Mouse (Mus musculus) gastrocnemius, postnatal 36 days (tissue): ENCODE data around the gene Zfp462. TPM values are rescaled to one million over a fixed set of nuclear protein-coding genes. Genes with fewer than 3 reads are reported as not detected.
A peak's percentile ranks its signal among the peaks of the same experiment; 100 is the strongest.

Experiments
- DNase-seq, 2 experiments: peaks; one replicate each; pipeline ENCODE4 v3.0.0; 2022
- intact Hi-C: fragments of 180-260 bp; cut with DNase I; formaldehyde crosslinking; loops from one replicate; pipeline ENCODE4 v1.15.1; 2025
- total RNA-seq, 2 experiments: library from RNA; stranded (reverse); gene quantifications; 2 replicates each; pipeline ENCODE4 v1.2.3; 2021

The Zfp462 gene
- total RNA-seq, 2 experiments from 2014 or later: 9.3 to 12.0 TPM

GRCm38 (mm10) chr4:54948616-54949560 lies 4.0 kb downstream of the Zfp462 start:
- DNase-seq: no peak

GRCm38 (mm10) chr4:54949561-54949940 lies 4.7 kb downstream of the Zfp462 start:
- intact Hi-C loops: loop anchor here (5.0 kb wide), 3 partner anchors 63 to 293 kb away; no protein-coding TSS in a partner anchor
- DNase-seq: no peak

More at GRCm38 (mm10) chr4:54948616-54949560, 4.0 kb downstream of the Zfp462 start:
- intact Hi-C loops: loop anchor here (5.0 kb wide), 3 partner anchors 63 to 293 kb away; no protein-coding TSS in a partner anchor

GRCm38 (mm10) chr4:54950136-54950535 lies 5.3 kb downstream of the Zfp462 start:
- no peak for DNase-seq
- intact Hi-C loops: no loop called here

GRCm38 (mm10) chr4:54950866-54951265 lies 6.0 kb downstream of the Zfp462 start:
- intact Hi-C loops: no loop called here
- no peak for DNase-seq

GRCm38 (mm10) chr4:54953657-54954395 lies 9.0 kb downstream of the Zfp462 start:
- DNase-seq: no peak
- intact Hi-C loops: no loop called here

GRCm38 (mm10) chr4:54954455-54954854 lies 9.6 kb downstream of the Zfp462 start:
- no peak for DNase-seq
- intact Hi-C loops: no loop called here

- intact Hi-C loops: no loop called here
- DNase-seq: no peak
Measured at GRCm38 (mm10) chr4:54960776-54961175, 15.9 kb downstream of the Zfp462 start.

- no peak for DNase-seq
- intact Hi-C loops: no loop called here
Measured at GRCm38 (mm10) chr4:54962141-54962540, 17.3 kb downstream of the Zfp462 start.

GRCm38 (mm10) chr4:54963551-54963950 lies 18.7 kb downstream of the Zfp462 start:
- no peak for DNase-seq
- intact Hi-C loops: no loop called here

- intact Hi-C loops: no loop called here
- no peak for DNase-seq
Measured at GRCm38 (mm10) chr4:54965169-54965695, 20.4 kb downstream of the Zfp462 start.

- intact Hi-C loops: no loop called here
- DNase-seq: no peak
Measured at GRCm38 (mm10) chr4:54966161-54966806, 21.4 kb downstream of the Zfp462 start.

GRCm38 (mm10) chr4:54967166-54967565 lies 22.3 kb downstream of the Zfp462 start:
- no peak for DNase-seq
- intact Hi-C loops: no loop called here

- no peak for DNase-seq
- intact Hi-C loops: no loop called here
Measured at GRCm38 (mm10) chr4:54967721-54968120, 22.9 kb downstream of the Zfp462 start.

GRCm38 (mm10) chr4:54969671-54970295 lies 24.9 kb downstream of the Zfp462 start:
- intact Hi-C loops: no loop called here

GRCm38 (mm10) chr4:54971386-54971785 lies 26.5 kb downstream of the Zfp462 start:
- intact Hi-C loops: no loop called here
- DNase-seq: no peak

More at GRCm38 (mm10) chr4:54969671-54970295, 24.9 kb downstream of the Zfp462 start:
- DNase-seq: no peak

GRCm38 (mm10) chr4:54972096-54972495 lies 27.2 kb downstream of the Zfp462 start:
- DNase-seq: no peak
- intact Hi-C loops: no loop called here

- intact Hi-C loops: no loop called here
- DNase-seq: no peak
Measured at GRCm38 (mm10) chr4:54972827-54973560, 28.1 kb downstream of the Zfp462 start.

GRCm38 (mm10) chr4:54979771-54980472 lies 35.1 kb downstream of the Zfp462 start:
- intact Hi-C loops: no loop called here
- DNase-seq: peak; percentile 52 to 74

- no peak for DNase-seq
- intact Hi-C loops: no loop called here
Measured at GRCm38 (mm10) chr4:54984502-54984901, 39.7 kb downstream of the Zfp462 start.
